Mouse (Mus musculus): ENCODE measurements around the gene Odf2l. TPM values are rescaled to one million over a fixed set of nuclear protein-coding genes. Genes with fewer than 3 reads are reported as not detected.

The Odf2l gene
- polyA plus RNA-seq, 1 experiment from 2014 or later = 18.1 TPM

DNA sequence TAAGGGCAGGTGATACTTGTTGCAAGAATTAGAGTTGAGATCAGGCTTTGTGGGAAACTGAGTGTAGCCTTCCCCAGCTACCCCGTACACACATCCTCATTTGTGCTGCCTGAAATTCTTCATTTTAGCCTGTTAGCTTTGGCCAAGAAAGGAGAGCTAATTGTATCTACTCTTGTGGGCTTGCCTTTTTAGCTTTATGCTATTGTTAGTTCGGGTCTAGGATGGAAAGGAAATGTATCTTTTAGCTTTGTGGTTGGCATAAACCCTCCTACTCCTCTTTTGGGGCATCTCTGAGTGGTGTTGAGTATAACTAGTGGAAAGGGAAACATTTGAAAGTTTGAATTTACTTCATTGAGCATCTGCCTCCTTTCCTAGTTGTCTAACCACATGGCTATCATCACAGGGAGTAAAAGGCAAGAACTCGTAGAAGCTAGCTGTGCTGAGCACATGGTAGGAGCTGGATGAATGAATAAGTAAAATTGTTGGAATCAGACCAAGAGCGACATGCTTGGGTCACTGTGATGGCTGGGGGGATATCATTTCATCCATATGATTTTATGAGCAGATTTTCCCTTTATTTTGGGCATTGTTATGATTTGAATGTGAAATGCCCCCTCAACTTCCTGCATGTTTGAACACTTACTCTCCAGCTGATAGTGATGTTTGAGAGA is 53.1 kb downstream of the Odf2l start:
- no peak overlapping the region for H3K4me2 ChIP-seq (replicated peaks)
- H3K27me3 ChIP-seq (replicated peaks) = no peaks in the 10 kb centered on the region
- no peak overlapping the region for H3K9ac ChIP-seq
- ATAC-seq = no peak
- no peaks in the 10 kb centered on the region for H3K4me1 ChIP-seq (replicated peaks)
- H3K36me3 ChIP-seq = no peaks in the 10 kb centered on the region
- H3K27ac ChIP-seq = no peak overlapping the region
- 79% methylated on average over 4 of the region's 4 CpGs for WGBS
- H3K4me3 ChIP-seq (replicated peaks) = no peak overlapping the region
- no peaks in the 10 kb centered on the region for H3K9me3 ChIP-seq

DNA sequence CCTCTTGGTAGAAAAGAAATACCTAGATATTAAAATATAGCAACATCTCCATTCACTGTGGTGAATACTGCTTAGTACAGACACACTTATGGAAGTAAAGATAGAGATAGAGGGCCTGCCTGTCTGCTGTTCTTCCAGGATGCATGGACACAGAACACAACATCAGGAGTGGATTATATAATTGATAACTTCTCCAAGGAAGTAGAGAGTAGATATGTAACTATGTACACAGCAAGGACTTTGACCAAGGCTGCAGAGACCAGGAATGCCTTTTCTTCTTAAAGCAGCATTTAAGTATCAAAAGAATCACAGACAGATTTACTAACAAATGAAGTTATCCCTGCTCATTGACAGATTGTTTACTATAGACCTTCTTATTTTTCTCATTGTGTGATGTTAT is 66.3 kb downstream of the Odf2l start:
- Histone ChIP-seq H3K4me1 (replicated peaks) (no peaks in the 10 kb centered on the region), H3K36me3 (no peaks in the 10 kb centered on the region), H3K4me3 (replicated peaks) (no peak overlapping the region), H3K27me3 (replicated peaks) (no peaks in the 10 kb centered on the region), H3K4me2 (replicated peaks) (no peak overlapping the region), H3K9ac (no peak overlapping the region), H3K27ac (no peak overlapping the region), H3K9me3 (no peaks in the 10 kb centered on the region)
- ATAC-seq = peak; percentile 67; the same call in 1 of the 2 replicates

DNA sequence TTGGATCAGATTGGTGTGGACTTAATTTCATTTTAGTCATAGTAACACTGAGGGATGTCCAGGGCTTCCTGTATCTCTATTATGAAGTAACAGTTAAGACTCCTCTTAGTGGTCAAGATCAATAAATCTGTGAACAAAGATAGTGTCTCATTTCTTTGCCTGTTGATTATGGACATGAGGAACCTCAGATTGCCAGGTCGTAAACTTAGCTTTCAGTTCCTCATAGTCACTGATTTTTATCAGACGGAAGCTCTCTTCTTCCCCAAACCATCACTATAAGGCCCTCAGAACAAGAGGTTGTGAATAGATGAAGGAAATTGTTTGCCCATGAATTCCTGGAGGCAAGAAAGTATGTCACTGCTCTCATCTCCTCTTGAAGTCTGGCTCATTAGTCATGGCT is 73.6 kb downstream of the Odf2l start:
- Histone ChIP-seq H3K9ac (no peak overlapping the region), H3K4me2 (replicated peaks) (no peak overlapping the region), H3K27me3 (replicated peaks) (no peaks in the 10 kb centered on the region), H3K27ac (no peak overlapping the region), H3K9me3 (no peaks in the 10 kb centered on the region), H3K36me3 (no peaks in the 10 kb centered on the region), H3K4me1 (replicated peaks) (no peaks in the 10 kb centered on the region), H3K4me3 (replicated peaks) (no peak overlapping the region)
- WGBS = 80% methylated on average over 2 of the region's 2 CpGs
- no peak for ATAC-seq

GRCm38 (mm10) chr3:145195240-145195923 is 77.0 kb downstream of the Odf2l start:
- Histone ChIP-seq H3K4me1 (replicated peaks) (no peaks in the 10 kb centered on the region), H3K9me3 (no peaks in the 10 kb centered on the region), H3K4me2 (replicated peaks) (no peak overlapping the region), H3K4me3 (replicated peaks) (no peak overlapping the region), H3K36me3 (no peaks in the 10 kb centered on the region), H3K9ac (no peak overlapping the region), H3K27ac (no peak overlapping the region), H3K27me3 (replicated peaks) (no peaks in the 10 kb centered on the region)
- ATAC-seq = peak; percentile 15; the same call in 1 of the 2 replicates
- WGBS = 66% methylated on average over 8 of the region's 8 CpGs

DNA sequence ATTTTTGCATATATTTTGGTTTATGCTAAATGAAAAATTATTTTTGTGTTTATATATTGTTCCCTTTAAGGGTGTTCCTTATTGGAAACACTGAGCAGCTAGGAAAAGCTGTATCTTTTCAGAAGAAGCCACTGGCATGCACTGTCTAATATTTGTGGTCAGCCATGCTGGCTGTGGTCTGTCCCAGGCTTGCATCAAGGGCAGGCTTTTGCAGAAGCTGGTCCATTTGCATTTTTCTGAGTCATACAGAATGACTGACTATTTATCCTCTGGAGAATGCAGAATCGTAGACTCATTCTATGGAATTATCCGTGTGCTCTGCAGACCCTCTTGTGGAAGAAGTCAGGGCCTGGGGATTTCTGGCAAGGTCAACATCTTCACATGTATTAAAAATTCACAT is 79.7 kb downstream of the Odf2l start:
- Histone ChIP-seq H3K4me1 (replicated peaks) (no peaks in the 10 kb centered on the region), H3K36me3 (no peaks in the 10 kb centered on the region), H3K9me3 (no peaks in the 10 kb centered on the region), H3K27ac (no peak overlapping the region), H3K27me3 (replicated peaks) (no peaks in the 10 kb centered on the region), H3K4me2 (replicated peaks) (no peak overlapping the region), H3K9ac (no peak overlapping the region), H3K4me3 (replicated peaks) (no peak overlapping the region)
- 72% methylated on average over 2 of the region's 2 CpGs for WGBS
- ATAC-seq = no peak

Other genes starting within 250 kb of the Odf2l start
- gene Clca4b, start 186.1 kb upstream of the Odf2l start, polyA plus RNA-seq (2015; fragmentation: Nextera tagmentation; extraction: Ambion mirVana) = 22.4 and 31.6 TPM in 2 replicates
- 0.06 TPM in 1 of 2 replicates, not detected in the other for gene Clca4a, start 143.5 kb upstream of the Odf2l start, polyA plus RNA-seq (2015; fragmentation: Nextera tagmentation; extraction: Ambion mirVana)
- gene Clca1, start 85.8 kb upstream of the Odf2l start, polyA plus RNA-seq (2015; fragmentation: Nextera tagmentation; extraction: Ambion mirVana) = 32.6 and 55.4 TPM in 2 replicates
- 0.35 and 0.50 TPM in 2 replicates for gene Clca2, start 19.1 kb upstream of the Odf2l start, polyA plus RNA-seq (2015; fragmentation: Nextera tagmentation; extraction: Ambion mirVana)
- gene Col24a1, start 173.9 kb downstream of the Odf2l start, polyA plus RNA-seq (2015; fragmentation: Nextera tagmentation; extraction: Ambion mirVana) = 3.1 and 4.2 TPM in 2 replicates